Mouse (Mus musculus) R1 (cell line): ENCODE measurements around the gene Jak3.
"Not testable (repeated sequence)": the region's sequence is repeated elsewhere in the genome, so short reads cannot be mapped to it uniquely, and the experiment has no call there.

ENCODE experiments used
- DNase-seq: peaks from one replicate; pipeline ENCODE4 v3.0.0-alpha.2; 2018; ENCODE audit warnings: low read depth, low spot score

The Jak3 gene

GRCm38 (mm10) chr8:71686143-71686734 is 10.1 kb downstream of the Jak3 start:
- DNase-seq, result peak; percentile 78

- DNase-seq, result peak; percentile 84
Observed at GRCm38 (mm10) chr8:71687616-71688015, 11.5 kb downstream of the Jak3 start.

- no peak for DNase-seq
Observed at GRCm38 (mm10) chr8:71689028-71689427, 12.9 kb downstream of the Jak3 start, which contains the start of gene Insl3. TSS of gene Insl3 (plus strand) at chr8:71689214.

GRCm38 (mm10) chr8:71692509-71692908 is 16.4 kb downstream of the Jak3 start:
- DNase-seq, result no peak

- DNase-seq, result peak; percentile 77
Observed at GRCm38 (mm10) chr8:71693166-71694041, 17.3 kb downstream of the Jak3 start.

- DNase-seq, result not testable (repeated sequence)
Observed at GRCm38 (mm10) chr8:71695456-71695855, 19.4 kb downstream of the Jak3 start.

- no peak for DNase-seq
Observed at GRCm38 (mm10) chr8:71700493-71701269, 24.6 kb downstream of the Jak3 start.

- no peak for DNase-seq
Observed at GRCm38 (mm10) chr8:71701414-71702086, 25.5 kb downstream of the Jak3 start, which contains the start of gene B3gnt3. TSS of gene B3gnt3 (minus strand) at chr8:71701789.

- DNase-seq, result peak; percentile 53
Observed at GRCm38 (mm10) chr8:71702087-71702432, 26.0 kb downstream of the Jak3 start.

- no peak for DNase-seq
Observed at GRCm38 (mm10) chr8:71702923-71703322, 26.8 kb downstream of the Jak3 start.

- not testable (repeated sequence) for DNase-seq
Observed at GRCm38 (mm10) chr8:71703400-71703799, 27.3 kb downstream of the Jak3 start.

- DNase-seq, result peak; percentile 84
Observed at GRCm38 (mm10) chr8:71707874-71708273, 31.8 kb downstream of the Jak3 start.

- no peak for DNase-seq
Observed at GRCm38 (mm10) chr8:71709134-71709799, 33.2 kb downstream of the Jak3 start.

- peak; percentile 92 for DNase-seq
Observed at GRCm38 (mm10) chr8:71709800-71710446, 33.8 kb downstream of the Jak3 start.

GRCm38 (mm10) chr8:71711574-71711973 is 35.5 kb downstream of the Jak3 start:
- DNase-seq, result no peak

GRCm38 (mm10) chr8:71715531-71715930 is 39.4 kb downstream of the Jak3 start:
- peak; percentile 59 for DNase-seq

GRCm38 (mm10) chr8:71716561-71717053 is 40.5 kb downstream of the Jak3 start:
- peak; percentile 83 for DNase-seq

- no peak for DNase-seq
Observed at GRCm38 (mm10) chr8:71717096-71717495, 41.0 kb downstream of the Jak3 start.

GRCm38 (mm10) chr8:71718252-71718651 is 42.2 kb downstream of the Jak3 start:
- DNase-seq, result no peak

GRCm38 (mm10) chr8:71719218-71719617 is 43.1 kb downstream of the Jak3 start:
- DNase-seq, result no peak
